Mouse (Mus musculus) layer of hippocampus, adult 18-20 months (tissue): ENCODE measurements at regions not wholly inside any gene's neighbourhood (a gene's known extent, or its start where the extent isn't known, plus 50 kb on each side); places are given as distances from the start of the nearest gene placed in this dataset.

ENCODE experiments used
- DNase-seq, 2 experiments: peaks; one replicate each; pipeline ENCODE4 v3.0.0; 2022; ENCODE audit warnings: low spot score in 2 of 2

DNA sequence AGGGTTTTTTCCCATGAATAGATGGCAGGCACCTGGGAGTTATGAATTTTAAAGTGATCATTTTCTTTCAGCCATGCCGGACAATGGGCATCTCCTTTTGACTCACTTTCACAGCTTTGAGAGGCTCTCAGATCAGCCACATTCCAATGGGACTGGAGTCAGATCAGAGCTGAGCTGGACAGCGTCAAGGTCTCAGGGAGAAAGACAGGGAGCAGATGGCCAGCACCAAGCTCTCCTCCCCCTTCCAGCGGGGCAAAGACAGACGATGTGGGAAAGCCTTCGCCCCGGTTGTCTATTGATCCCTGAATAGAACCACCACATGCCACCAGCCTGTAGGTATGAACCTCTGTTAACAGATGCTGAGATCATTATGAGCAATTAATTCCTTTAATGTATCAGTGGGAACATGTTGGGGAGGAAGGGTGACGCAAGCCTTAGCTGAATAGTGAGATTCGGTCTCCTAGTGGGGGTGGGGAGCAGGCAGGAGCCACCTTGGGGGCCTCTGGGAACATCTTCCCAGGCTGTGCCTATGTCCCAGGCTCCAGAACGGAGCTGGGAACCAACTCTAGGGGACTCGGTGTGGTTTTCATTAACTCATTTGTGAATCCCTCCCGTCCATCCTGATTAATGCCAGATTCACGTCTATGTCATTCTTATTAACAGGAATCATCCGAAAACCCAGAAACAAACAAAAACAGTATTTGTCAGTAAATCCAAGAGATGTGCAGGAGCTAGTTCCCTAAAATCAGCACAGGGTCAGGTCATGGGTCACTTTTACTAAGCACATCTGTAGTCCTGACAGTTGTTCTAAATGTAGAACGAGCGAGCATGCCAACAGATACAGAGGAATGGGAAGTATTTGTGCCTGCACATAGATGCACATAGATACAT is 101.8 kb upstream of the Id4 start:
- no peak for DNase-seq

DNA sequence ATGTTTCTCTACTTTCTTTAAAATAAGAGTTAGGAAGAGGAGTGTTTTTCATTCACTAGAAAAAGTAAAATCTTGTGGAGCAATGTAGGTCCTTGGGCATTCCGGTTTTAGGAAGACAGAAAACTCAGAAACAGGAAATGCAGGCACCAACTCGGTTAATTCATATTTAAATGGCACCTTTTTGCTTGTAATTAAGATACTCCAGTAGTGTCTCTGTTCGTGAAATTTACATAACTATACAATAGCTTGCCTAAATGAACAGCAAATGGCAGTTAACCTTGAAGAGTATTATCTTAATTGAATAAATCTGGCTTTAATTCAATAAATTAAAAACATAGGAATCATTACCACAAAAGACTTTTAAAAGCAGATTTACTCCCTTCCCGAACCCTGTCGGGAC is 100.9 kb upstream of the Id4 start:
- DNase-seq, result no peak

DNA sequence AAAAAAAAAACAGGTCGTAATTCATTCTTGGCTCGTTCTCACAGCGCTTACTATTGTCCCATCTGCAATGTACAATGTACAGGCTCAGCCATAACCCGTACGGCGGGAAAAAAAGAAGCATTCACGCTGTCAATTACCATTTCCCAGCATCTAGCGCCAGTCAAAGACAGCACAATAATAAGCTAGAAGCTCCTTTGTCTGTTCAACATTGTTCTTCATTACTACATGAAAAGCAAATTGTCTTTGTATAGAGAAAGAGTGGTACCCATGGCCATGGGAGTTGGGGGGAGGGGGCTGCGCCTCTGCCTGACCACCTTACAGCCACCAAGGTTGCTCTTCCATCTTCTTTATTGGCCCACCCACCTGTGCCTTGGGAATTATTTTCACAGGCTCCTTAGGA is 99.7 kb upstream of the Id4 start:
- DNase-seq, result no peak

DNA sequence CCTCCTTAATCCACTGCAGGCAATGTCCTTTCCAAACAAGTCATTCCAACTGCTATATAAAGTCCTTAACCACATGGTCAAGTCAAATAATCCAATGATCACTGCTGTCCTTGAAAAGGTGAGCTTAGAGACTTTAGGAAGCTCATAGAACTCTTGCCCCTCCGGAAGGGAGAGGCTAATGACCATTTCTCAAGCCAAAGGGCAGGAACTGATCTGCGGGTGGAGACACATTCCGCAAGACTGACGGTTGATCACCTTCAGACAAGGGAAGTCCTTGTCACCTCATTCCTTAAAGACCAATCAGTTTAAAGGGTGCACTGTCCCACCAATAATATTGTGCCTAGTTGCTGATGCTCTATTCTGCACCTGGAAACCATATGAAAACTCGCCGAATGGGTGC is 96.4 kb upstream of the Id4 start:
- DNase-seq, result no peak

DNA sequence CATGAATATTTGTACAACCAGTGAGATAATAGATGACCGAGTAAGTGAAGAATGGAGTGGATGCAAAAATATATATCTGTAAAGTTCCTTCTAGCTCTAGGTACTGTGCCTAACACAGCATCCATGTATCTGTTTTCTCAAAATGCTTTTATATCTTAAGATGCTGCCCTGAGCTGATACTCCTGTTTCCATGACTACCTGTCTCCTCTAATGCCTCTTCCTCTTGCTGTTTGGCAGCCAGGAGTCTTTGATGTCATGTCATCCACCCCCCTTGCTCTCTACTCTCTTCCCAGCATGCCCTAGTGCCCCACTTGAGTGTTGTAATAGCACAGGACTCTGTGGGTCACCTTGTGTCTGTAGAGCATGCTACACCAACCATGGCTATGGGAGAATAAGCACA is 95.2 kb upstream of the Id4 start:
- DNase-seq, result no peak

DNA sequence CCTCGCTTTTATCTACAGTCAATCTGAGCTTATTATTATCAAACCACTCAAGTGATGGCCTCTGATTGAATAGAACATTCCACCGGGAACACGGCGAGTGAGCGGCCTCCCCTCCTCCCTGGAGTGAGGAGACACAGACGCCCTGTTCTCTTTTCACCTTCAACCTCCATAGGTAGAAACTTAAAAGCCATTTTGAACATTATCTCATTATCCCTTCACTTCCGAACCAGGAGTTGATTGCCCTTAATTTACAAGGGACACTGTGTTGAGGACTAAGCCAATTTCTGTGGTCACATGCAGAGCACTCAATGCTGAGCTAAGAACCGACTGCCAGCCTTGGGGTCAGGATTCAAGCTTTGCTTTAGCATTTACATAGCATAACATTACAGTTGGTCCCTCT is 93.1 kb upstream of the Id4 start:
- DNase-seq, result no peak

DNA sequence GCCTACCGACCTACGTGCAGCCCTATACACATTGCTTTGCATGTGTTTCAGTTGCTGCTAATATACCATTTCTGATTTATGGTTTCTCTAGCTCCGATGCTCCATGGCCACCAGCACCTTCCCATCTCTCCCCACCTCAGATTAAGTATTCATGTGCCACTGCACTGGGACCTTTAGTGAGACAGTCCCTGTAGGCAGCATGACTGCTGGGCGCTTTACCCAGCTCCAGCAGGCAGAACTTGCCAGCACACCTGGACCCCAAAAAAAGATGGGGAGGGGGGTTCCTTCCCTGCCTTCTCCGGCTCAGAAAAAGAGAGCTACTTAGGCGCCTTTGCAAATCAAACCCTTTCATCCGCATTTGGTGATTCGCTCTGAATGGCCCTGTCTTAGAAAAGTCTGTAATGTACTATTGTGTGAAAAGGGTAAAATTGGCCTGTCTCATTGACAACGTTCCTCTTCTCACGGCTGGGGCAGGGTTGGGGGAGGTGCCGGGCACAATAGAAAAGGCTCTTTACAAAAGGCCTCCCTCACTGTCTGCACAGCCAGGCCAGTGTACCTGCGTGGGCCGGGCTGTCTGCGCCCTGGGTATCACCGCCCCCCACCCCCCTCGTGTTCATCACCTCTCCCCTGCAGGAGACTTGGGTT is 89.6 kb upstream of the Id4 start:
- DNase-seq, result no peak

DNA sequence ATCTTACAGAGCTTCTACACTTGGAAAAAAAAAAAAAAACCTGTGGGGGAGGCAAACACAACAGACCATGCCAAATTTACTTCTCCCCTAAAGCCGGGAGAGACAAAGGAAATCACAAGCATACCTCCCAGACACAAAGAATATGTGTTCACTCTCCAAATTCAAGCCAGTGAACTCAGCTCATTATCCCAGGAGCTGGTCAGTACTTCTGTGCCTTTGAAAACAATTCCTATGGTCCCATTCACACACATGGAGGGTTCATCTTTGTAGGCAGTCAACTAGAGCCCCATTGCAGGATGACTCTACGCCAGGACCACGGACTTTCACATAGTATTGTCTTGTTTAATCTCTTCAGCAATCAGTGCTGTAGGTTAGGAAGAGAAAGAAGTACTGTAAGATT is 89.0 kb upstream of the Id4 start:
- no peak for DNase-seq

DNA sequence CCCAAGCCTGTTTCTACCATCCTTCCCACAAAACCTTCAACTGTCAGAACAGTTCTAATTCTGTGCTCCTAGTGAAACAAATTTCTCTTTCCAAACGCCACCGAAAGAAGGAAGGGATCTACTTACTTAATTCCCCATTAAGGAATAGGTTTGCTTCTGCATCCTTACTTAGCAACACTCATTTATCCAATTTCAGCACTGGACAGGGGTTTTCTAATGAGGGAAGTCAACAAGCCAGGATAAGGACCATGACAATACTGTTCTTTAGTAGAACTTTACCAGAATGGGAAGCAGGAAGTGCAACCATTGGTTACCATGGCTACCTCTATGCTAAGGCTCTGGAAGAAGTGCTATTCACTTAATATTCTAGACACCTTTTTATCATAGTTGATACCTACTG is 68.6 kb upstream of the Id4 start:
- no peak for DNase-seq

DNA sequence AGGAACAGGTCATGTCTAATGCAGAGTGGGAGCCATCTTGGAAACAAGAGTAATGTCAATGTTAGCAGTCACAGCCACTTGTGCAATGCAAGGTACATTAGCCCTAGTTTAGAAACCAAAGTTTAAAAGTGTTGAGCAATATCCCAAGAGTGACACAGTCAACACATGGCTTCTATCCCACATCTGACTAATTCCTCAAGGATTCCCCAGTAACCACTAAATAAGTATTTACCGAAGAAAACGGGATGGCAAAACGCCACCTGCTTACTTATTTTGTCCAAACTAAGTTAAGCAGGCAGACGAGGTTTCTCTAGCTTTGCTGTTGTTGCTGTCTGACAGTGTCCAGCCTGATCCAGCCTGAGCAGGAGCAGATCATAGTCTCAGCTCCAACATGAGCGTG is 67.1 kb upstream of the Id4 start:
- no peak for DNase-seq

DNA sequence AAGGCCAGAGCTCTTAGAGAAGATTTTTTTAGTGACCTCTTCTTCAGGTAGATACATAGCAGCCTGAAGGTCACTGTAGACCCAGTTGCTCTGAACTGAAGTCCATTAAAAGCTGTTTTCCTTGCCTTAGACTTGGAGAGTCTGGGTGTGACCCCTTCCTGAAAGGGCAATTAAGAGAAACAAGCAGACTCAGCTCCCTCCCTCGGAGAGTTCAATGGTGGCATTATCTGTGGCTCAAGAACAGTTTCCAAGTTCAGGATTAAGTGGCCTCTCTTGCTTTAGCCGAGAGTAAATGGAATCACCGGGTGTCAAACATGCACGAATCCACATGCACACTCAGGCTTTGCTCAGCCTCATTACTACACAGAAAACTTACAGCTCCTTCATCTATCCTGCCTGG is 53.2 kb upstream of the Id4 start:
- no peak for DNase-seq
